Mouse (Mus musculus) ZHBTc4 (cell line): ENCODE measurements at regions not wholly inside any gene's neighbourhood (a gene's known extent, or its start where the extent isn't known, plus 50 kb on each side); places are given as distances from the start of the nearest gene placed in this dataset.
A peak's percentile ranks its signal among the peaks of the same experiment; 100 is the strongest.
"Not testable (repeated sequence)": the region's sequence is repeated elsewhere in the genome, so short reads cannot be mapped to it uniquely, and the experiment has no call there.

Experiments
- DNase-seq: peaks from one replicate; pipeline ENCODE4 v3.0.0-alpha.2; 2011; ENCODE audit warnings: low read depth, low spot score

DNA sequence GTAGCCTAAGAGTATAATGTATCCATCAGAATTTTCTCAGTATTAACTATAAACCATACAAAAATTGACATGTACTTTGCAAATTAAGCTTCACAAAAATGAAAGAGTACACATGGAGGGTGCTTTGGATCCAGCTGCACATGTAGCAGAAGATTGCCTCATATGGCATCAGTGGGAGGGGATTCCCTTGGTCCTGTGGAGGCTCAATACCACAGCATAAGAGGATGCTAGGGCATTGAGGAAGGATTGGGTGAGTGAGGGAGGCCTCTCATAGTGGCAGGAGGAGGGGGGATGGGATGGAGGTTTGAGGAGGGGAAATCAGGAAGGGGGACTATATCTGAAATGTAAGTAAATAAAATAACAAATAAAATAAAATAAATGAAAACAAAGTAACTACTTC is 301.7 kb upstream of the Cntn5 start:
- no peak for DNase-seq

DNA sequence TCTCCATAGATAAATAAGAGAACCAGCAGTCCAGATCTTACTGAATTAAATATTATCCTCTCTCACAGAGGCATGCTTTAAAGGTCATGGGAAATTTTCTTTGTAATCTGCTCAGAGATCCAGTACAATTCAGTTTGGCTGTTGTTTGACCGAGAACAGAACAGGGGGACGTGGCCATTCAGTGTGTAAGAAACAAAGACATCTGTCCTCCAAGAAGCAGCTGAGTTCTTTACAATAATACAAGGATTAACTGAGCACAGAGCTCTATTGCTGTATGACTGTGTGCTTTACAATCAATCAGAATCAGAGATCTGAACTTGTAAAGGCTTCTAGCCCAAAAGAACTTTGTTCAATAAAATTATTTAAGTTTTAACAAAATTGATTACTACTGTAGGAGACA is 287.6 kb upstream of the Cntn5 start:
- DNase-seq = no peak

DNA sequence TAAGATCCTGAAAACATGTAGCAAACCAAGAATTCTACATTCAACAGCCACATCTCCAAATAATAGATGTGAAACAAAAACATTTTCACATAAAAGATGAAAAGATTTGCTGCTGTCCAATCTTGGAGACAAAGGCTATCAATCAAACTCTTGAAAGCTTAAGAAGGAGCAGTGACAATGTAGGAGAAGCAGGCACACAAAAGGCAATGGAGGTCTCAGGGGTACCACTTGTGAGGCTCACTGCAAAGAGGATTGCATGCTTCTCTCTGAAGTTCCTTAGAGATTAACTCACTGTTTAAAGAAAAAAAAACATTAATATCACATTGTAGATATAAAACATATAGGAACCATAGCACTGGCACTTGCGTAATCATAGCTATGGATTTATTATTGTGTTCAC is 241.2 kb upstream of the Cntn5 start:
- no peak for DNase-seq

DNA sequence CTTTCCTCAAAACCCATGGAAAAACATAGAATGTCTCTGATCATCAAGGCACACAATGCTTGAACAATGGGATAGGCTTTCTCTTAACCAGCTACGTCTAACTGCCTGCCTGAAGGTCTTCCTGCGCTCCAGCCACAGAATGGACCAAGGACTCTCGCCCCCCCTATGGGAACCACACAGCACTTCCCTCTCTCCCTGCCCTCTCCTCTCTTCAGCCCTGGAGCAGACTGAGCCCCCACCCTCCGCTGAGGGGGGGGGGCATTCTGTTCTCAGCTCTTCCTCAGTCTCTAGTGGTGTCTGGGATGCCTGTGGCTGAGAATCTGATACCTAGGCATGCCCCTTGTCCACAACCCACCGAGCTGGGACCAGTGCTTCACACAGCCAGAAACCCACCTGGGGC is 222.3 kb upstream of the Cntn5 start:
- DNase-seq = no peak

DNA sequence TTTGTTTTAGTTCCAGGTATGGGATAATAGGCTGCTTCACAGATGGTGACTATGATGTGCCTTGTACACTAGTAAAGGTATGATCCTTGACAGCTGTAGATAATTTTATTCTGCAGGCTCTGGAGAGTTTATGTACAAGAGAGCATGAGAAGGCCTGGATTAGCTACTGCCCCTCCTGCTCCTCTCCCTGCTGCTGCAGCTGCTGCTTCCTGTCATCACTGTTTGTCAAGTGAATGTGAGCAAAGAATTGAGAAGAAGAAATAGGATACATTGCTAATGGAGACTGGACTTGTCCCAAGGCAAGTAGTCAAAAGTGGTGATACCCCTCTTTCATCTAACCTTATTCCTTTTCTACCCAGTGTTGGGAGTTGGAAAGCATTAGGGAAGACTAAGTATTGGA is 214.6 kb upstream of the Cntn5 start:
- no peak for DNase-seq

DNA sequence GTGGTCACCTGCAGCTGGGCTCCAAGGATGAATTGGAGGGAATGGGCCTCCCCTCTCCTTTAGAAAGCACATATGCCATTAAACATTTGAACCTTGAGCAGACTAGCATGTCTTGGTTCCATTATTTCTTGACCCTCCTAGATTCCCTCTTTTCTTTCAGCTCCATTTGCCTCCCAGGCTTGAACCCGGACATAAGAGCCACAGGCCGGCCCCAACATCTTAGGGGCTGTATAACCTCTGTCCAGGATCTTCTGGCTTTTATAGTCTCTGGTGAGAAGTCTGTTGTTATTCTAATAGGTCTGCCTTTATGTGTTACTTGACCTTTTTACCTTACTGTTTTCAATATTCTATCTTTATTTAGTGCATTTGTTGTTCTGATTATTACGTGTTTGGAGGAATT is 203.3 kb upstream of the Cntn5 start:
- DNase-seq = peak; percentile 80

DNA sequence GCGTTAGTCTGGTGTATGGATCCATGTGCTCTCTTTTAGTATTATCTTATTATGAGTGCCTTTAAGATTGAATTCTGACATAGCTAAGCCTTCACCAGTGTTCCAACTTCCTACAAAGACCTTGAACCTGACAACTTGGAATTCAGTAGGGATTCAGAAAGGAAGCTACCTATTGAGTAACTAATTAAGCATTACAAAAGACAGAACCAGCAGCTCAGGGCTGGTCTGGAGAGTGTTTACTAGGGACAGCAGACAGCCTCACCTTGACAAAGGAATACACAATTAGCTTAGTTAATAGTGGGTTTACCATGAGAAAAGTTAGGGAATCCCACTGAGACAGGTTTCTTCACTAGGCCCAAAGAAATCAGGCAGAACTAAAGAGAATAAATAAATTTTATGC is 202.6 kb upstream of the Cntn5 start:
- peak; percentile 92 for DNase-seq

DNA sequence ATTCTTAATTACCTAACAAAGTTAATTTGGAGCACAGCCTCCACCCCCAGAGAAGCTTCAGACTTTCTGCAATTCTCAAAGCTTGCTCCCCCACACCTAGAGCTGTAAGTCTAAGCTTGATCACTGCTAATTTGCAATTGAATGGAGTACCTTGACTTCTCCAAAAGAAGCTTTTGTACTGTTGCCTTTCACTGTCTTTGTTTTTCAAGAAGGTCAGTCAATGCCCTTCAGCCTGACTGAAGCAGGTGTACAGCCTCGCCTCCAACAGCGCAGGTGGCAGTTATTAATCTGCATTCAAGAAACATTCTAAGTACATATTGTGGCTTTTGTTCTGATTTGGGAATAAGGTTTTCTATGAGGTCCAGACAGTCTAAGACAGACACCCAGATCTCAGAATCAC is 201.7 kb upstream of the Cntn5 start:
- DNase-seq = peak; percentile 93

DNA sequence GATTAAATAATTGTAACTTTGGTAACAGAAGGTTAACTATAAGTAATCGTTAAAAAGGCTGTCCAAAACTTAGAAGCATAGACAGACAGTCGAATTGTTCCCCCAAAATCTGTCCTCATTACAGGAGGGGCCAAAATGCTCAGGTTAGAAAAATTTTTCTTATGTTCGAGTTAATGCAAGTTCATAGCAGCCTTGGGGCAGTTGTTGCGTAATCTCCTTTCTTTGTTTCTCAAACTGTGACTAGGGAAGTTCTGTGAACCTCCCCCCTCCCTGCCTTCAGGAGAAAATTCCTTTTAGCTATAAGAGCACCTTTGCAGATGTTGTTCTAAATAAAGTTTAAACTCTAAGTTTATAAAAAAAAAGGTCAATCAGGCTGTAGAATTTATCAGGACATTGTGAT is 198.9 kb upstream of the Cntn5 start:
- DNase-seq = no peak

DNA sequence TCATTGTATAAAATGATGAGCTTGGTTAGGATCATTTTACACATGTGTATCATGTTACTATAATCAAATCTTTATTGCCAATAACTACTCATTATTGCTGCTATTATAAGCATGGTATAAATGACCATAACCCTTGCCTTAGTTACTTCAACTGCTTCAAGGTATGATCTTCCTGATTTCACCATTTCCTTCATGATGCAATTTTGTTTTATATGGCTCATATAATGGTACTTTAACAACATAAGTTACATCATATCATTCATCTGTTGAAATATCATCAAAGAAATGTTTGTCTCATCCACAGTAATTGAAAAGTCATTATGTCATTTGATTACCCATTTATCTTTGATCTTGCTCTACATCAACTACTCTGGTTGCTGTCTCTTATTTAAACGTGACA is 188.3 kb upstream of the Cntn5 start:
- DNase-seq = no peak

DNA sequence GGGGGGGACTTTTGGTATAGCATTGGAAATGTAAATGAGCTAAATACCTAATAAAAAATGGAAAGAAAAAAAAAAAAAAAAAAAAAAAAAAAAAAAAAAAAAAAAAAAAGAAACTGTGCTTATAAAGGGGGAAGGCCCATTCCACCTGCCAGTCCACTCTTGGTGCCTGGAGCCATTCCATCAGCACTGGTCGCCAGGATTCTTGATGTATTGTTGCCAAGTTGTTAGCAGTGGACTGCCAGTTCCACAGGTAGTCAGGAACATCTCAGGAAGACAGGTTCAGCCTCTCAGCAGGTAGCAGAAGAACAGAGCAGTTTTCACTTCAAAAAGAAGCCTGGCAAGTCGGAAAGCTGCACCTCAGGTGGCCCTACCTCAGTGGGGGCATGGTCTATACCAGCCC is 162.6 kb upstream of the Cntn5 start:
- DNase-seq = not testable (repeated sequence)

DNA sequence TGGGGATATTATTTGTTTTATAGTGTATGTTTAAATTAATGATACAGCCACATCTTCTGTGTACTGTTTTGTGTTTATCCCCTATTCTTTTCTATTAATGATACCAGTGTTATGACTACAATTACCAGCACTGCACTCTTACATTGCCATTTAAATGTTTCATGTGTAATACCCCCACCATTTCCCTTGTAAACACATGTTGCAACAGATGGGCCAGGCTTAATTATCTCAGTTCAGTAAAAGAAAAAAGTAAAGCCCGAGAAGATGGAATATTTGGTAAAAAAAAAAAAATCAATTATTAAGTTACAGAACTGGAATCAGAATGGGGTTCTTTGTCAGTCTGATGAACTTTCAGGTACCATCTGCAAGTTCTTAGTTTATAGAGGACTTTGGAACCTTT is 158.3 kb upstream of the Cntn5 start:
- no peak for DNase-seq
